Mouse (Mus musculus): ENCODE measurements at regions not wholly inside any gene's neighbourhood (a gene's known extent, or its start where the extent isn't known, plus 50 kb on each side); places are given as distances from the start of the nearest gene placed in this dataset.

DNA sequence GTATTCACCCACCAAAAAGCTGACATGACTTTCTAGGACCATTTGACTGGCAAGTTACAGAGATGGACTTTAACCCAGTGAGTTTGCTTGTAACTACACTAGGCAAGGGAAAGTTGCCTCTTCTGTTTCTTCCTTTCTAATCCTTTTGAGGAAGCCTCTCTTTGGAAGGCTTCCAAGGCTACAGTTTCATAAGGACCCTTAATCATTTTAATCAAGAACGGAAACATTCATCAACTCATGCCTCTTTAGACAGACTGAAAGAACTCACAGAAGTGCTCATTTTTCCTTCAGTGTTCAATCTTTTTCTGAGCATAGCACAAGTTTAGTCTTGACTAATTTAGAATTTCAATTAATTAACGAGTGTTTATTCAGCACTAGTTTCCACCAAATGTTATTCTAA is 84.2 kb downstream of the Ddx1 start:
- Histone ChIP-seq H3K27ac (ENCODE audit: insufficient read depth, low read depth, low read length) (no peak overlapping the region), H3K4me3 (ENCODE audit: insufficient read depth, low read depth, low read length) (no peak overlapping the region), H3K4me1 (ENCODE audit: control insufficient read depth, insufficient read depth, low read length) (peaks cover 2% of the 10 kb centered on the region; the same call in 1 of the 2 replicates)
- WGBS, result 57% methylated on average over 2 of the region's 2 CpGs
- TF ChIP-seq CTCF (IDR thresholded peaks at IDR 0.05; ENCODE audit: insufficient read depth, low read depth, low read length) (no peak), POLR2A (IDR thresholded peaks at IDR 0.05; ENCODE audit: insufficient read depth, low read depth, low read length) (no peak)

DNA sequence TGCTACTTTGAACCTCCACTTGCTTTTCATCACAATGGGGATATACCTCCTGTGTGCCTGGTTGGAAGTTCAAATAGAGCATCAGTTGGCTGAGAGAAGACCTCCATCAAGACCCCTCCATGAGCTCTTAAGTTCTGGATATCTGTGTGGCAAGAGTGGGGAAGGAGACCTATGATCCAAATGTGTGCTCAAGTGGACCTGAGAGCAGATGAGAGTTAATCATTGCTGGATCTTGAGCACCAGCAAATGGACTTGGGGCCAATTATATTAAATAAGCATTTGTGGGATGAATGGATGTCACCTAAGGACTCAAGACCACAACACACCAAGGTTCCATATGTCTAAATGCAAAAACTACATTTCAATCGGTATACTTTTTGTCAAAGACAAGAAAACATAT is 88.0 kb downstream of the Ddx1 start:
- Histone ChIP-seq H3K27ac (ENCODE audit: insufficient read depth, low read depth, low read length) (no peak overlapping the region), H3K4me3 (ENCODE audit: insufficient read depth, low read depth, low read length) (no peak overlapping the region), H3K4me1 (ENCODE audit: control insufficient read depth, insufficient read depth, low read length) (no peaks in the 10 kb centered on the region; the same call in 1 of the 2 replicates)
- WGBS, result 91% methylated on average over 1 of the region's 1 CpGs
- TF ChIP-seq CTCF (IDR thresholded peaks at IDR 0.05; ENCODE audit: insufficient read depth, low read depth, low read length) (no peak), POLR2A (IDR thresholded peaks at IDR 0.05; ENCODE audit: insufficient read depth, low read depth, low read length) (no peak)

GRCm38 (mm10) chr12:13159346-13160055 is 89.5 kb downstream of the Ddx1 start:
- Histone ChIP-seq H3K27ac (ENCODE audit: insufficient read depth, low read depth, low read length) (no peak overlapping the region), H3K4me3 (ENCODE audit: insufficient read depth, low read depth, low read length) (no peak overlapping the region), H3K4me1 (ENCODE audit: control insufficient read depth, insufficient read depth, low read length) (no peaks in the 10 kb centered on the region; the same call in 1 of the 2 replicates)
- no peak for TF ChIP-seq POLR2A (IDR thresholded peaks at IDR 0.05; ENCODE audit: insufficient read depth, low read depth, low read length)
- no peak for TF ChIP-seq CTCF (IDR thresholded peaks at IDR 0.05; ENCODE audit: insufficient read depth, low read depth, low read length)

- 79% methylated on average over 7 of the region's 7 CpGs for WGBS
- TF ChIP-seq POLR2A (IDR thresholded peaks at IDR 0.05; ENCODE audit: insufficient read depth, low read depth, low read length) (no peak), CTCF (IDR thresholded peaks at IDR 0.05; ENCODE audit: insufficient read depth, low read depth, low read length) (no peak)
- no peaks in the 10 kb centered on the region; the same call in 1 of the 2 replicates for H3K4me1 ChIP-seq (ENCODE audit: control insufficient read depth, insufficient read depth, low read length)
- H3K4me3 ChIP-seq (ENCODE audit: insufficient read depth, low read depth, low read length), result no peak overlapping the region
- H3K27ac ChIP-seq (ENCODE audit: insufficient read depth, low read depth, low read length), result no peak overlapping the region
Observed at GRCm38 (mm10) chr12:13157666-13158381, 91.2 kb downstream of the Ddx1 start.

- no peaks in the 10 kb centered on the region; the same call in 1 of the 2 replicates for H3K4me1 ChIP-seq (ENCODE audit: control insufficient read depth, insufficient read depth, low read length)
- H3K4me3 ChIP-seq (ENCODE audit: insufficient read depth, low read depth, low read length), result no peak overlapping the region
- TF ChIP-seq POLR2A (IDR thresholded peaks at IDR 0.05; ENCODE audit: insufficient read depth, low read depth, low read length), result no peak
- no peak for TF ChIP-seq CTCF (IDR thresholded peaks at IDR 0.05; ENCODE audit: insufficient read depth, low read depth, low read length)
- H3K27ac ChIP-seq (ENCODE audit: insufficient read depth, low read depth, low read length), result no peak overlapping the region
- WGBS, result 64% methylated on average over 10 of the region's 10 CpGs
Observed at GRCm38 (mm10) chr12:13157089-13157488, 91.9 kb downstream of the Ddx1 start.

- TF ChIP-seq CTCF (IDR thresholded peaks at IDR 0.05; ENCODE audit: insufficient read depth, low read depth, low read length) (no peak), POLR2A (IDR thresholded peaks at IDR 0.05; ENCODE audit: insufficient read depth, low read depth, low read length) (no peak)
- Histone ChIP-seq H3K4me3 (ENCODE audit: insufficient read depth, low read depth, low read length) (no peak overlapping the region), H3K27ac (ENCODE audit: insufficient read depth, low read depth, low read length) (no peak overlapping the region), H3K4me1 (ENCODE audit: control insufficient read depth, insufficient read depth, low read length) (peaks cover 2% of the 10 kb centered on the region)
- WGBS, result 77% methylated on average over 4 of the region's 4 CpGs
Observed at GRCm38 (mm10) chr12:13150751-13151150, 98.3 kb downstream of the Ddx1 start.

DNA sequence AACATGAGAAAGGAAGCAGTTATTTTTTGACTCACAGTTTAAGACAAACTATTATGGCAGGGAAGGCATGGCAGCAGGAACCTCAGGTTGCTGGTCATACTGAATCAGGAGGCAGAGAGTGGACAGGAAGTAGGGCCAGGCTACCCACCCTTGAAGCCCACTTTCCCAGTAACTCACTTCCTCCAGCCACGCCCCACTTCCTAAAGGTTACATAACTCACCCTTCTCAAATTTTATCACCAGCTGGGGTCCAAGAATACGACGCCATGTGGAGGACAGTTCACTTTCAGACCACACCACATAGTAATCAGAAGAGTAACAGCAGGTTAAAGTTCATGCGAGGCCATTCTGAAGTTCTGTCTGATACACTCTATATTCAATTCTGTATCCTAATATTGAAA is 101.8 kb downstream of the Ddx1 start:
- H3K27ac ChIP-seq (ENCODE audit: insufficient read depth, low read depth, low read length), result no peak overlapping the region
- peaks cover 8% of the 10 kb centered on the region for H3K4me1 ChIP-seq (ENCODE audit: control insufficient read depth, insufficient read depth, low read length)
- H3K4me3 ChIP-seq (ENCODE audit: insufficient read depth, low read depth, low read length), result no peak overlapping the region
- TF ChIP-seq CTCF (IDR thresholded peaks at IDR 0.05; ENCODE audit: insufficient read depth, low read depth, low read length) (no peak), POLR2A (IDR thresholded peaks at IDR 0.05; ENCODE audit: insufficient read depth, low read depth, low read length) (no peak)
- 88% methylated on average over 4 of the region's 4 CpGs for WGBS

DNA sequence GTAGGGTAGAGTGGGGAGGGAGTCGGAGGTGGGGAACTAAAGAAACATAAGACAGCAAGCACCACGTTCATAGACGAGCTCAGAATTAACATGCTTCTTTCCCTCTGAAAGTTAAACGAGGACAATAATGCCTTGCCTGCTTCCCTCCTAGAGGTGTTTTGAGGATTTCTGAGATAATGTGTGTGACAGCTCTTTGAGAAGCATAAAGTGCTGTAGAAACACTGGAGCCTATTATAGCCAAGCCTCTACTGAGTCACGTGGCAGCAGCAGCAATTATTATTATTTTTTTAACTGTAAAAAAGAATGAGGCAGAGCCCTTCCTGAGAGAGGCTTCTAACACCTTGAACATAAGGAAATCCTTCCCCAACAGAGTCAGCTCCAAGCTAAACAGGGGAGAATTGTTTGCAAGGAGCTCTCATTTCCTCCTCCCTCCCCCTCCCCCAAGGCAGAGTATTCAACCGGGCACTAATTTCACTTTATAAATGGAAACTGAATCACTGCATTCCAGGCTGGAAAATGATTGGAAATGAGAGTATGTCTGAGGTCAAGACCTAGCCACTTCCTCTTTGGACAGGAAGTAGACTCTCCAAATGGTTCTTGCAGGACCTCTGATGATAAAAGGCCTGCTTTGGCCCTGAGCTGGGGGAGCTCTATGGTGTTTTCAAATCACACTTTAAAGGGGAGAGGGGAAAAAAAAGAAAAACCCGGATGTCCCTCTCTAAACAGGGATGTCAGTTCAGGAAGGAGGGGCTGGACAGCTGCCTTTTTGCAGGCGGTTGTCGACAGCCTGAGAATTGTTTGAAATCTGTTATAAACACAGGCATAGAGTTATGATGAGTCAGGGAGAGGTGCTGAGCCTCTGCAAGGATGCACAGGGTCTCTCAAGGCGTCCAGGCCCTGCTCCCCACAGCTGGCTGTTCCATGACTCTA is 103.6 kb downstream of the Ddx1 start:
- no peak for TF ChIP-seq CTCF (IDR thresholded peaks at IDR 0.05; ENCODE audit: insufficient read depth, low read depth, low read length)
- no peak for TF ChIP-seq POLR2A (IDR thresholded peaks at IDR 0.05; ENCODE audit: insufficient read depth, low read depth, low read length)
- H3K4me3 ChIP-seq (ENCODE audit: insufficient read depth, low read depth, low read length), result no peak overlapping the region
- 48% methylated on average over 10 of the region's 10 CpGs for WGBS
- no peak overlapping the region for H3K27ac ChIP-seq (ENCODE audit: insufficient read depth, low read depth, low read length)
- peaks cover 11% of the 10 kb centered on the region for H3K4me1 ChIP-seq (ENCODE audit: control insufficient read depth, insufficient read depth, low read length)
